Mouse (Mus musculus) ES-Bruce4 (cell line): ENCODE measurements around the gene Rere.

Source experiments
- CTCF ChIP-seq: IDR thresholded peaks from one replicate; pipeline ENCODE4 v1.8.1; 2011; ENCODE audit warnings: low read depth, low read length
- EP300 ChIP-seq: IDR thresholded peaks from 2 replicates; pipeline ENCODE4 v1.6.1; 2011; ENCODE audit warnings: low read depth, low read length; ENCODE audit not compliant: insufficient read depth
- POLR2A ChIP-seq: IDR thresholded peaks from one replicate; pipeline ENCODE4 v1.8.1; 2011; ENCODE audit warnings: low read length; ENCODE audit not compliant: insufficient read depth

- TF ChIP-seq CTCF (no peak), EP300 (no peak), POLR2A (no peak)
Observed at GRCm38 (mm10) chr4:150240381-150240886, 41.0 kb upstream of the Rere start.
